Mouse (Mus musculus): Measurements from ENCODE around the gene Timm29. TPM values are rescaled to one million over a fixed set of nuclear protein-coding genes. Genes with fewer than 3 reads are reported as not detected.

Timm29 gene
- polyA plus RNA-seq, 1 experiment from 2014 or later, result 17.7 TPM

GRCm38 (mm10) chr9:21558366-21558765, 34.2 kb upstream of the Timm29 start:
- peak; percentile 99 for ATAC-seq (ENCODE audit: low read depth)
- Histone ChIP-seq H3K36me3 (peaks cover 21% of the 10 kb centered on the region), H3K27ac (peak overlapping the region; percentile 96), H3K4me2 (peak overlapping the region; percentile 67), H3K4me3 (replicated peaks) (peak overlapping the region; percentile 26), H3K4me1 (replicated peaks) (peaks cover 82% of the 10 kb centered on the region), H3K27me3 (no peaks in the 10 kb centered on the region), H3K9ac (peak overlapping the region; percentile 65), H3K9me3 (replicated peaks) (no peaks in the 10 kb centered on the region)
- WGBS (ENCODE audit: insufficient replicate concordance), result 21% methylated on average over 4 of the region's 4 CpGs
- peak; percentile 79 for DNase-seq

GRCm38 (mm10) chr9:21559151-21559550, 33.4 kb upstream of the Timm29 start:
- DNase-seq, result no peak
- Histone ChIP-seq H3K27me3 (no peaks in the 10 kb centered on the region), H3K36me3 (peaks cover 21% of the 10 kb centered on the region), H3K4me1 (replicated peaks) (peaks cover 77% of the 10 kb centered on the region), H3K4me3 (replicated peaks) (0 out of 2 replicates have a peak overlapping the region, but pooled peaks have one; percentile 26), H3K9me3 (replicated peaks) (no peaks in the 10 kb centered on the region), H3K4me2 (peak overlapping the region; percentile 67), H3K27ac (peak overlapping the region; percentile 96), H3K9ac (peak overlapping the region; percentile 65)
- WGBS (ENCODE audit: insufficient replicate concordance), result 80% methylated on average over 3 of the region's 3 CpGs
- no peak for ATAC-seq (ENCODE audit: low read depth)

GRCm38 (mm10) chr9:21564420-21564819, 28.1 kb upstream of the Timm29 start:
- peaks cover 25% of the 10 kb centered on the region for H3K36me3 ChIP-seq
- H3K4me3 ChIP-seq (replicated peaks), result no peak overlapping the region
- 76% methylated on average over 1 of the region's 1 CpGs for WGBS (ENCODE audit: insufficient replicate concordance)
- H3K27me3 ChIP-seq, result no peaks in the 10 kb centered on the region
- peak overlapping the region; percentile 45; the same call in 1 of the 2 replicates for H3K9ac ChIP-seq
- peaks cover 67% of the 10 kb centered on the region for H3K4me1 ChIP-seq (replicated peaks)
- no peaks in the 10 kb centered on the region for H3K9me3 ChIP-seq (replicated peaks)
- no peak overlapping the region; the same call in 1 of the 2 replicates for H3K4me2 ChIP-seq
- peak overlapping the region; percentile 80 for H3K27ac ChIP-seq
- ATAC-seq (ENCODE audit: low read depth) (no peak), DNase-seq (no peak)

- H3K27me3 ChIP-seq, result no peaks in the 10 kb centered on the region
- peaks cover 32% of the 10 kb centered on the region for H3K36me3 ChIP-seq
- peak overlapping the region; percentile 80 for H3K27ac ChIP-seq
- no peak overlapping the region for H3K4me3 ChIP-seq (replicated peaks)
- peak overlapping the region; percentile 30 for H3K4me2 ChIP-seq
- DNase-seq (no peak), ATAC-seq (ENCODE audit: low read depth) (peak; percentile 76)
- WGBS (ENCODE audit: insufficient replicate concordance), result 44% methylated on average over 4 of the region's 4 CpGs
- no peaks in the 10 kb centered on the region for H3K9me3 ChIP-seq (replicated peaks)
- H3K4me1 ChIP-seq (replicated peaks), result peaks cover 60% of the 10 kb centered on the region
- H3K9ac ChIP-seq, result peak overlapping the region; percentile 45
These were observed 27.4 kb upstream of the Timm29 start for GRCm38 (mm10) chr9:21565004-21565586.

- peaks cover 48% of the 10 kb centered on the region for H3K4me1 ChIP-seq (replicated peaks)
- 86% methylated on average over 1 of the region's 1 CpGs for WGBS (ENCODE audit: insufficient replicate concordance)
- H3K27me3 ChIP-seq, result no peaks in the 10 kb centered on the region
- H3K9ac ChIP-seq, result no peak overlapping the region
- DNase-seq (no peak), ATAC-seq (ENCODE audit: low read depth) (no peak)
- H3K9me3 ChIP-seq (replicated peaks), result no peaks in the 10 kb centered on the region
- H3K4me3 ChIP-seq (replicated peaks), result no peak overlapping the region
- no peak overlapping the region for H3K4me2 ChIP-seq
- H3K36me3 ChIP-seq, result peaks cover 43% of the 10 kb centered on the region
- H3K27ac ChIP-seq, result peak overlapping the region; percentile 51
These were observed 26.0 kb upstream of the Timm29 start for GRCm38 (mm10) chr9:21566538-21566937.

GRCm38 (mm10) chr9:21567051-21567450, 25.5 kb upstream of the Timm29 start:
- H3K9me3 ChIP-seq (replicated peaks), result no peaks in the 10 kb centered on the region
- peaks cover 43% of the 10 kb centered on the region for H3K36me3 ChIP-seq
- DNase-seq (no peak), ATAC-seq (ENCODE audit: low read depth) (no peak)
- peak overlapping the region; percentile 51 for H3K27ac ChIP-seq
- no peak overlapping the region for H3K4me2 ChIP-seq
- 45% methylated on average over 2 of the region's 2 CpGs for WGBS (ENCODE audit: insufficient replicate concordance)
- H3K9ac ChIP-seq, result no peak overlapping the region
- no peak overlapping the region for H3K4me3 ChIP-seq (replicated peaks)
- H3K4me1 ChIP-seq (replicated peaks), result peaks cover 45% of the 10 kb centered on the region
- H3K27me3 ChIP-seq, result no peaks in the 10 kb centered on the region

GRCm38 (mm10) chr9:21568657-21569255, 23.8 kb upstream of the Timm29 start:
- Histone ChIP-seq H3K9ac (no peak overlapping the region), H3K4me3 (replicated peaks) (no peak overlapping the region), H3K27ac (no peak overlapping the region), H3K4me2 (no peak overlapping the region), H3K27me3 (no peaks in the 10 kb centered on the region), H3K36me3 (peaks cover 52% of the 10 kb centered on the region), H3K4me1 (replicated peaks) (peaks cover 45% of the 10 kb centered on the region), H3K9me3 (replicated peaks) (no peaks in the 10 kb centered on the region)
- DNase-seq (no peak), ATAC-seq (ENCODE audit: low read depth) (no peak)
- 78% methylated on average over 8 of the region's 8 CpGs for WGBS (ENCODE audit: insufficient replicate concordance)

- Histone ChIP-seq H3K36me3 (peaks cover 94% of the 10 kb centered on the region), H3K9ac (no peak overlapping the region)
- whole genome bisulfite sequencing (ENCODE audit: insufficient replicate concordance), result 91% methylated on average over 8 of the region's 8 CpGs
These were observed 18.3 kb upstream of the Timm29 start for GRCm38 (mm10) chr9:21574012-21574801.

GRCm38 (mm10) chr9:21575253-21575652, 17.3 kb upstream of the Timm29 start:
- Histone ChIP-seq H3K4me2 (no peak overlapping the region), H3K27me3 (no peaks in the 10 kb centered on the region), H3K4me1 (replicated peaks) (0 out of 2 replicates have a peak, but pooled peaks cover 3% of the 10 kb centered on the region), H3K4me3 (replicated peaks) (no peak overlapping the region), H3K9ac (no peak overlapping the region), H3K9me3 (replicated peaks) (no peaks in the 10 kb centered on the region), H3K36me3 (peaks cover 94% of the 10 kb centered on the region), H3K27ac (no peak overlapping the region)
- no peak for DNase-seq
- ATAC-seq (ENCODE audit: low read depth), result no peak
- WGBS (ENCODE audit: insufficient replicate concordance), result 91% methylated on average over 10 of the region's 10 CpGs

More at GRCm38 (mm10) chr9:21574012-21574801, 18.3 kb upstream of the Timm29 start:
- no peak overlapping the region for H3K27ac ChIP-seq
- H3K27me3 ChIP-seq, result no peaks in the 10 kb centered on the region
- H3K4me1 ChIP-seq (replicated peaks), result 0 out of 2 replicates have a peak, but pooled peaks cover 3% of the 10 kb centered on the region
- no peak overlapping the region for H3K4me2 ChIP-seq
- no peak overlapping the region for H3K4me3 ChIP-seq (replicated peaks)
- H3K9me3 ChIP-seq (replicated peaks), result no peaks in the 10 kb centered on the region
- DNase-seq (no peak), ATAC-seq (ENCODE audit: low read depth) (no peak)

GRCm38 (mm10) chr9:21576286-21576685, 16.2 kb upstream of the Timm29 start:
- WGBS (ENCODE audit: insufficient replicate concordance), result 87% methylated on average over 1 of the region's 1 CpGs
- no peaks in the 10 kb centered on the region for H3K27me3 ChIP-seq

GRCm38 (mm10) chr9:21578226-21578625, 14.3 kb upstream of the Timm29 start:
- H3K4me3 ChIP-seq (replicated peaks), result no peak overlapping the region
- DNase-seq, result no peak
- ATAC-seq (ENCODE audit: low read depth), result no peak

More at GRCm38 (mm10) chr9:21576286-21576685, 16.2 kb upstream of the Timm29 start:
- H3K36me3 ChIP-seq, result peaks cover 94% of the 10 kb centered on the region
- no peak for DNase-seq
- no peak overlapping the region for H3K4me2 ChIP-seq
- H3K27ac ChIP-seq, result no peak overlapping the region
- H3K4me3 ChIP-seq (replicated peaks), result no peak overlapping the region
- no peak for ATAC-seq (ENCODE audit: low read depth)
- H3K9ac ChIP-seq, result no peak overlapping the region
- no peaks in the 10 kb centered on the region for H3K9me3 ChIP-seq (replicated peaks)
- H3K4me1 ChIP-seq (replicated peaks), result 0 out of 2 replicates have a peak, but pooled peaks cover 3% of the 10 kb centered on the region

More at GRCm38 (mm10) chr9:21578226-21578625, 14.3 kb upstream of the Timm29 start:
- Histone ChIP-seq H3K4me1 (replicated peaks) (0 out of 2 replicates have a peak, but pooled peaks cover 3% of the 10 kb centered on the region), H3K27me3 (no peaks in the 10 kb centered on the region), H3K9me3 (replicated peaks) (no peaks in the 10 kb centered on the region), H3K9ac (no peak overlapping the region), H3K27ac (no peak overlapping the region), H3K36me3 (peaks cover 94% of the 10 kb centered on the region), H3K4me2 (no peak overlapping the region)
- WGBS (ENCODE audit: insufficient replicate concordance), result 83% methylated on average over 3 of the region's 3 CpGs

All from liver, embryonic 13.5 days (tissue).